Mouse (Mus musculus) retina, postnatal 1 day (tissue): ENCODE data around the gene Mdm2.
"Not testable (repeated sequence)": the region's sequence is repeated elsewhere in the genome, so short reads cannot be mapped to it uniquely, and the experiment has no call there.

ENCODE experiments used
- DNase-seq: peaks from one replicate; pipeline ENCODE4 v3.0.0-alpha.2; 2012

Mdm2 gene

GRCm38 (mm10) chr10:117748276-117749049 lies 37.9 kb upstream of the Mdm2 start:
- no peak for DNase-seq

- peak; percentile 12 for DNase-seq
These were observed 37.2 kb upstream of the Mdm2 start for GRCm38 (mm10) chr10:117747711-117748110.

GRCm38 (mm10) chr10:117746297-117746883 lies 35.8 kb upstream of the Mdm2 start, which contains the start of gene Slc35e3:
Slc35e3 (minus strand) TSS chr10:117746365.
- DNase-seq, result peak; percentile 96

GRCm38 (mm10) chr10:117745570-117746296 lies 35.2 kb upstream of the Mdm2 start:
- DNase-seq, result peak; percentile 20

- no peak for DNase-seq
These were observed 33.4 kb upstream of the Mdm2 start for GRCm38 (mm10) chr10:117743917-117744316.

- no peak for DNase-seq
These were observed 32.6 kb upstream of the Mdm2 start for GRCm38 (mm10) chr10:117743182-117743581.

- DNase-seq, result no peak
These were observed 32.1 kb upstream of the Mdm2 start for GRCm38 (mm10) chr10:117742618-117743017.

- DNase-seq, result no peak
These were observed 31.3 kb upstream of the Mdm2 start for GRCm38 (mm10) chr10:117741698-117742475.

- DNase-seq, result no peak
These were observed 30.4 kb upstream of the Mdm2 start for GRCm38 (mm10) chr10:117740921-117741320.

GRCm38 (mm10) chr10:117740171-117740570 lies 29.6 kb upstream of the Mdm2 start:
- DNase-seq, result no peak

GRCm38 (mm10) chr10:117739648-117739948 lies 29.0 kb upstream of the Mdm2 start:
- no peak for DNase-seq

GRCm38 (mm10) chr10:117738928-117739647 lies 28.5 kb upstream of the Mdm2 start:
- no peak for DNase-seq

- DNase-seq, result no peak
These were observed 27.8 kb upstream of the Mdm2 start for GRCm38 (mm10) chr10:117738140-117738921.

- not testable (repeated sequence) for DNase-seq
These were observed 26.9 kb upstream of the Mdm2 start for GRCm38 (mm10) chr10:117737498-117737897.

GRCm38 (mm10) chr10:117737075-117737474 lies 26.5 kb upstream of the Mdm2 start:
- DNase-seq, result no peak

GRCm38 (mm10) chr10:117736573-117736972 lies 26.0 kb upstream of the Mdm2 start:
- DNase-seq, result no peak

- not testable (repeated sequence) for DNase-seq
These were observed 24.8 kb upstream of the Mdm2 start for GRCm38 (mm10) chr10:117735396-117735795.

- DNase-seq, result not testable (repeated sequence)
These were observed 23.7 kb upstream of the Mdm2 start for GRCm38 (mm10) chr10:117734104-117734852.

GRCm38 (mm10) chr10:117733626-117734025 lies 23.1 kb upstream of the Mdm2 start:
- DNase-seq, result not testable (repeated sequence)

- no peak for DNase-seq
These were observed 22.5 kb upstream of the Mdm2 start for GRCm38 (mm10) chr10:117732962-117733592.
